8 mouse cellular contexts compared by ENCODE assay signal in genomic region chr5:93000774-93001757, GRCm38 (mm10). TPM values are rescaled to one million over a fixed set of nuclear protein-coding genes. Genes with fewer than 3 reads are reported as not detected.
DNase-seq lines count a peak whose midpoint lies in the region; ATAC-seq lines count a peak whose summit lies in the region.

No protein-coding gene starts in this region.

- ATAC-seq in forebrain, embryonic 13.5 days: no peak
- ATAC-seq in heart, embryonic 15.5 days (replicated peaks; ENCODE audit: insufficient number of reproducible peaks, insufficient read depth, low FRiP score, low read depth): 0 out of 2 replicates have a peak, but pooled peaks have one; percentile 23

- peaks cover 50% of the 10 kb centered on the region for H3K4me1 ChIP-seq in forebrain, embryonic 10.5 days
- H3K4me1 ChIP-seq in forebrain, embryonic 13.5 days: peaks cover 6% of the 10 kb centered on the region; the same call in 1 of the 2 replicates
- H3K4me1 ChIP-seq in embryonic facial prominence, embryonic 10.5 days: peaks cover 68% of the 10 kb centered on the region
- H3K4me1 ChIP-seq in heart, embryonic 15.5 days (replicated peaks): peaks cover 62% of the 10 kb centered on the region

- peak overlapping the region; percentile 65 for H3K27ac ChIP-seq in forebrain, embryonic 10.5 days
- H3K27ac ChIP-seq in forebrain, embryonic 13.5 days: no peak overlapping the region
- peak overlapping the region; percentile 84 for H3K27ac ChIP-seq in embryonic facial prominence, embryonic 10.5 days (replicated peaks)
- H3K27ac ChIP-seq in heart, embryonic 15.5 days: peak overlapping the region; percentile 81

- H3K9me3 ChIP-seq in forebrain, embryonic 10.5 days: no peaks in the 10 kb centered on the region
- no peaks in the 10 kb centered on the region for H3K9me3 ChIP-seq in forebrain, embryonic 13.5 days (replicated peaks)
- H3K9me3 ChIP-seq in embryonic facial prominence, embryonic 10.5 days: no peaks in the 10 kb centered on the region
- no peaks in the 10 kb centered on the region for H3K9me3 ChIP-seq in heart, embryonic 15.5 days (replicated peaks)

- no peak overlapping the region for H3K9ac ChIP-seq in forebrain, embryonic 13.5 days
- no peak overlapping the region for H3K9ac ChIP-seq in heart, embryonic 15.5 days

- no peak for DNase-seq in forebrain, embryonic 10.5 days (ENCODE audit: extremely low spot score, low spot score)
- no peak for DNase-seq in embryonic facial prominence, embryonic 10.5 days (ENCODE audit: low spot score)
- peak; percentile 60 for DNase-seq in layer of hippocampus, adult 9-11 months
- peak; percentile 61 for DNase-seq in lung, postnatal 14 days
- DNase-seq in retina, embryonic 14.5 days (ENCODE audit: low spot score): no peak
- DNase-seq in cerebellum, adult 11-12 months: no peak

- 82% methylated on average over 17 of the region's 17 CpGs for WGBS in forebrain, embryonic 10.5 days
- WGBS in forebrain, embryonic 13.5 days: 82% methylated on average over 17 of the region's 17 CpGs
- 74% methylated on average over 17 of the region's 17 CpGs for WGBS in embryonic facial prominence, embryonic 10.5 days
- WGBS in heart, embryonic 15.5 days: 28% methylated on average over 17 of the region's 17 CpGs

- no peak overlapping the region for H3K4me3 ChIP-seq in forebrain, embryonic 10.5 days
- no peak overlapping the region for H3K4me3 ChIP-seq in forebrain, embryonic 13.5 days
- no peak overlapping the region for H3K4me3 ChIP-seq in embryonic facial prominence, embryonic 10.5 days
- H3K4me3 ChIP-seq in heart, embryonic 15.5 days: no peak overlapping the region

- H3K4me2 ChIP-seq in forebrain, embryonic 13.5 days: no peak overlapping the region
- H3K4me2 ChIP-seq in heart, embryonic 15.5 days: no peak overlapping the region

- H3K36me3 ChIP-seq in forebrain, embryonic 10.5 days (replicated peaks): no peaks in the 10 kb centered on the region
- no peaks in the 10 kb centered on the region for H3K36me3 ChIP-seq in forebrain, embryonic 13.5 days (ENCODE audit: poor library complexity, severe bottlenecking)
- H3K36me3 ChIP-seq in embryonic facial prominence, embryonic 10.5 days (replicated peaks): no peaks in the 10 kb centered on the region
- no peaks in the 10 kb centered on the region for H3K36me3 ChIP-seq in heart, embryonic 15.5 days

- H3K27me3 ChIP-seq in forebrain, embryonic 10.5 days (ENCODE audit: poor library complexity, severe bottlenecking): no peaks in the 10 kb centered on the region
- H3K27me3 ChIP-seq in forebrain, embryonic 13.5 days: 0 out of 2 replicates have a peak, but pooled peaks cover 6% of the 10 kb centered on the region
- no peaks in the 10 kb centered on the region for H3K27me3 ChIP-seq in embryonic facial prominence, embryonic 10.5 days (replicated peaks; ENCODE audit: low read depth, poor library complexity, severe bottlenecking)
- H3K27me3 ChIP-seq in heart, embryonic 15.5 days: no peaks in the 10 kb centered on the region

RNA-seq across cellular contexts. Expression of gene Sowahb, which starts 43.8 kb away (rescaled TPM):
- polyA plus RNA-seq in forebrain, embryonic 10.5 days (2016; fragmentation: Nextera tagmentation; extraction: Ambion mirVana): 0.21 and 0.43 TPM in 2 replicates
- not detected in 2 replicates for polyA plus RNA-seq in forebrain, embryonic 13.5 days (2015; fragmentation: Nextera tagmentation; extraction: Ambion mirVana)
- polyA plus RNA-seq in embryonic facial prominence, embryonic 10.5 days (2016; fragmentation: Nextera tagmentation; extraction: Ambion mirVana): 0.78 and 0.85 TPM in 2 replicates
- 0.09 and 0.25 TPM in 2 replicates for polyA plus RNA-seq in heart, embryonic 15.5 days (2015; fragmentation: Nextera tagmentation; extraction: Ambion mirVana)

Comparison
In these comparisons a context has a peak if more than half of its experiments do, and no peak if none do; other contexts are left out.
1. DNase-seq: peak in layer of hippocampus, adult 9-11 months (single experiment) and lung, postnatal 14 days (single experiment); none in forebrain, embryonic 10.5 days (single experiment), embryonic facial prominence, embryonic 10.5 days (single experiment), retina, embryonic 14.5 days (single experiment) and cerebellum, adult 11-12 months (single experiment).